Mouse (Mus musculus) lung, adult 2 months (tissue): Measurements from ENCODE around the gene Npl. TPM values are rescaled to one million over a fixed set of nuclear protein-coding genes. Genes with fewer than 3 reads are reported as not detected.
A peak's percentile ranks its signal among the peaks of the same experiment; 100 is the strongest.
"Not testable (repeated sequence)": the region's sequence is repeated elsewhere in the genome, so short reads cannot be mapped to it uniquely, and the experiment has no call there.

Experiments
- DNase-seq: peaks from one replicate; pipeline ENCODE4 v3.0.0; 2022
- H3K4me1 ChIP-seq: fragments of 200-500 bp; 2 replicates; pipeline ENCODE4 v1.6.1; 2011; ENCODE audit warnings: low read length; ENCODE audit not compliant: control insufficient read depth, insufficient read depth
- H3K4me3 ChIP-seq: fragments of 200-500 bp; replicated peaks from 2 replicates; pipeline ENCODE3; 2011; ENCODE audit warnings: low read depth, mild to moderate bottlenecking, control low read depth, low read length; ENCODE audit errors: extremely low read depth
- CTCF ChIP-seq: fragments of 200-500 bp; IDR thresholded peaks from 2 replicates; pipeline ENCODE4 v1.5.1; 2011; ENCODE audit warnings: mild to moderate bottlenecking, low read length, control low read depth; ENCODE audit not compliant: insufficient read depth
- POLR2A ChIP-seq: fragments of 200-500 bp; IDR thresholded peaks from 2 replicates; pipeline ENCODE4 v1.6.1; 2011; ENCODE audit warnings: low read depth, mild to moderate bottlenecking, control low read depth, low read length, borderline replicate concordance; ENCODE audit errors: extremely low read depth
- WGBS: fragments of 180-500 bp; shearing (Covaris S2); methylation state at CpG from one replicate; pipeline ENCODE4 v1.1.7; 2018; 5-methylcytosine and 5-hydroxymethylcytosine counted together
- polyA plus RNA-seq: library from polyadenylated mRNA; depleted of rRNA; stranded (reverse); fragments of >200 nt; gene quantifications from 2 replicates; pipeline ENCODE4 v1.2.3, GENCODE M21; 2012

Gene Npl
- polyA plus RNA-seq, 1 experiment: 1.1 TPM

DNA sequence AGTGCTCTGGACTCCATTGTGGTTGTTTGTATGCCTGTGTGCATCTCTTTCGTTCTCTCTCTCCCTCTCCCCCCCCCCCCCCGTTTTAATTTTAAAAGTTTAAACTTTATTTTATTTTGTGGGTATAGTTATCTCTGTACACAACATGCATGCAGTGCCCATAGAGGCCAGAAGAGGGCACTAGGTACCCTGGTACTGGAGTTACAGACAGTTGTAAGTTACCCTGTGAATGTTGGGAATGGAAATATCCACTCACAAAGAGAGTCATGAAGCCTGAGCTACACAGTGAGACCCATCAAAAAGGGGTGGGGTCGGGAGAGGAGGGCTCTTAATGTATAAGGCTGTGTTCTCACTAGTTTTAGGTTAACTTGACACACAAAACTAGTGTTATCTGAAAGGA, 969 bp upstream of the Npl start:
- TF ChIP-seq POLR2A (no peak), CTCF (0 out of 2 replicates have a peak, but pooled peaks have one; percentile 20)
- Histone ChIP-seq H3K4me1 (no peaks in the 10 kb centered on the region), H3K4me3 (no peak overlapping the region)
- peak; percentile 38 for DNase-seq
- 26% methylated on average over 3 of the region's 3 CpGs for WGBS

DNA sequence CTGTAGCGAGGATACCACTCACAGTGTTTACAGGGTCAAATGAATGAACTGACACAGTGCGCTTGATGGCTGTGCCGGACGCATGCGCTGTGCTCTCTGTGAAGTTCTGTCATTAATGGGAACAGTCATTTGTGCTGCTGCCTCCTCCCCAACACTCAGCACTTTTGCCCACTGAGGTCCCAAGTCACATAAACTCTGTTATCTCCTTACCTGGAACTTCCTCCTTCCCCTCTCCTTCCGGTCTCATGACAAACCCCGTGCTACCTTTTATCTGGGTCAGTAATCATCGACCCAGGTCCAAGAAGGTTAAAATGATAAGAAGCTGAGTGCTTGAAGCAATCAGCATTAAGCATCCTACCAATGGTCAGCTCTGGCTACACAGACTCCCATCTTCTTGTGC, 2.3 kb downstream of the Npl start:
- Histone ChIP-seq H3K4me1 (no peaks in the 10 kb centered on the region), H3K4me3 (no peak overlapping the region)
- TF ChIP-seq CTCF: no peak
- TF ChIP-seq POLR2A: no peak
- DNase-seq: no peak
- 64% methylated on average over 8 of the region's 8 CpGs for WGBS

DNA sequence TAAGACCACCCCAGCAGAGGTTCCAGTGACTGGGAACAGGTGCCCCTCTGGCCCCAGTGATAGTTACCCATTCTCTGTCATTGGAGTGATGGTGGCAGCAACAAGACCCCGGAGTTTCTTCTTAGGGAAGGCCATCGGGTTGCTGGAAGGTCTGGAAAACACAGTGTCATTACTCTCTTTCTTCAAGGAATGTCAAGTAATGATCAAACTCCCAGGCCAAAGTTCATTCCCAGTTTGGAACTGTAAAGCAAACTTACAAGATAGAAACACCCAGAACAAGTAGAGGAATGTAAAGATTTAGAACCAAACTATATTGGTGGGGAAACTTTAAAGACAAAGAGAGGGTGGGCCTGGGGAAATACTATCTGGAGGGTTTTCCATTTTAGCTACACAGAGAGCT, 4.6 kb downstream of the Npl start:
- no peak for DNase-seq
- H3K4me3 ChIP-seq: no peak overlapping the region
- no peak for TF ChIP-seq CTCF
- TF ChIP-seq POLR2A: no peak
- 78% methylated on average over 2 of the region's 2 CpGs for WGBS
- no peaks in the 10 kb centered on the region for H3K4me1 ChIP-seq

- 26% methylated on average over 7 of the region's 7 CpGs for WGBS
- no peak for DNase-seq
- no peak for TF ChIP-seq POLR2A
- no peak for TF ChIP-seq CTCF
- Histone ChIP-seq H3K4me1 (no peaks in the 10 kb centered on the region), H3K4me3 (no peak overlapping the region)
Observed at GRCm38 (mm10) chr1:153542726-153543320, 7.0 kb downstream of the Npl start.

DNA sequence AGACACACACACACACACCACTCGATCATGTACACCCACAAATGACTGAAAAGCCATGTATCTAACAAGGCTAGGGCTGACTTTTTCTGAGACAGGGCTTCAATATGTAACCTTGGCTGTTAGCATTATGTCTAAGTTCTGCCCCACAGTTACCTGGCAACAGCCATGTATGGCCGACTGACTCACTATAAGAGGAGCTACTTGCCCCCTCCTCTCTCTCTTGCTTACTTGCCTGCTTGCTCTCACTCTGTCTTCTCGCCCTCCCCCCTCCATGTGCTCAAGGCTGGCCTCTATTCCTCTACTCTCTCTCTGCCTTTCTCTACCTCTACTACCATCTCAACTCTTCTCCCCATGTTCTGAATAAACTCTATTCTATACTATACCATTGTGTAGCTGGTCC, 9.1 kb downstream of the Npl start:
- no peaks in the 10 kb centered on the region for H3K4me1 ChIP-seq
- no peak overlapping the region for H3K4me3 ChIP-seq
- no peak for TF ChIP-seq POLR2A
- TF ChIP-seq CTCF: no peak
- DNase-seq: no peak
- WGBS: 67% methylated on average over 3 of the region's 3 CpGs

DNA sequence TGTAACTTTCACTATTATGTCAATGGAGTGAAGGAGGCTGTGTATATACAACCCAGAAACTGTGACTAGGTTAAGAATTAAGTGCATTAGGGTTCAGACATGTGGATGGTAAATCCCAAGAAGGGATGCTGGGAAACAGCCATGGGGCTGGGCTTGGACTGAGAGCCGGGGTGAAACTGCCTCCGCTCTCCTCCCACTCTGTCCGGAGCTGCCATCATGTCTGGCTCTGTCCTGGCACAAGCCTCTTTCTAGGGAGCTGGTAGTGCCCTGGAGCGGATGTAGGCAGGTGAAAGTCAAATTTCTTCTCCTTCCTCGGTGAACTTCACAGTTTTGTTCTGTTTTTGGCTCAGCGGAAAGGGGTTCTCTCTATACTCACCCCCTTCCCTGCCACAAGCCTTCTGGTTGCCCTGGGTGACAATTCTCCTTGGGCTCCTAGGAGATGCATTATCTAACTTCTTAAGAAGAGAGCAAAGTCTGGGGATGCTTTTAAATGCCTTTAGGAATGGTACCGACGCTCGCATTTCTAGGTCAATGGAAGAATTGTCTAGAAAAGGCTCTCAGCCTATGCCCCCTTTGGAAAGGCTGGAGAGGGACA, 10.0 kb downstream of the Npl start:
- Histone ChIP-seq H3K4me3 (no peak overlapping the region), H3K4me1 (no peaks in the 10 kb centered on the region)
- DNase-seq: no peak
- WGBS: 80% methylated on average over 9 of the region's 9 CpGs
- TF ChIP-seq CTCF (no peak), POLR2A (no peak)

DNA sequence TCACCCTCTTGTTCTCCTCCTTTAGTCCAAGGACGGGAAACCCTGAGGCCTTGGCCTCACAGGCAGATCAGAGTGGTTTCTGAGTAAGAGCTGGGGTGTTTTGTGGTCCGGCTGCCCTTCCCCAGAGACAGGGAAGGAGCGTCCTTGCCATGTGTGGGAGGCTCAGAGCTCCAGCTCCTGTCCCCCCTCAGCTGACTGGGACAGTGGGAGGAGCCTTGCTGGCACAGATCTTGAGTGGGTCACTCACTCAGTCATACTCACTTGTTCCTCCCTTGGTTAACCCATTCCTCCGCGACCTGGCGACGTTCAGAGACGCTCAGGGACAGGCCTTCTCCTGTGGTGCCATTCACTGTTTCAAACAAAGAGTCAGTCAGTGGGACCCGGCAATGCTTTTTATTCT, 14.2 kb downstream of the Npl start:
- no peaks in the 10 kb centered on the region for H3K4me1 ChIP-seq
- TF ChIP-seq POLR2A (no peak), CTCF (no peak)
- no peak overlapping the region for H3K4me3 ChIP-seq
- 72% methylated on average over 9 of the region's 9 CpGs for WGBS
- DNase-seq: no peak

DNA sequence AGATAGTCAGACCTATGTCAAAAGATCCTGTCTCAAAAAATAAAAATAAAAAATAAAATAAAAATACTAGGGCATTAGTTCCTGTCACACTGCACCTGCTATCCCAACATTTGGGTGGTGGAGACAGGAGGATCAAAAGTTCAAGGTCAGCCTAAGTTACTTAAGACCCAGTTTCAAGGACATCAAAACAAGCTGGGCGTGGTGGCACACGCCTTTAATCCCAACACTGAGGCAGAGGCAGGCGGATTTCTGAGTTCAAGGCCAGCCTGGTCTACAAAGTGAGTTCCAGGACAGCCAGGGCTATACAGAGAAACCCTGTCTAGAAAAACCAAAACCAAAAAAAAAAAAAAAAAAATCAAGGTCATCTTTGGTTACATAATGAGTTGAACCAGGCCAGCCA, 16.9 kb downstream of the Npl start:
- not testable (repeated sequence) for H3K4me1 ChIP-seq, DNase-seq, H3K4me3 ChIP-seq
- WGBS: 89% methylated on average over 3 of the region's 3 CpGs

DNA sequence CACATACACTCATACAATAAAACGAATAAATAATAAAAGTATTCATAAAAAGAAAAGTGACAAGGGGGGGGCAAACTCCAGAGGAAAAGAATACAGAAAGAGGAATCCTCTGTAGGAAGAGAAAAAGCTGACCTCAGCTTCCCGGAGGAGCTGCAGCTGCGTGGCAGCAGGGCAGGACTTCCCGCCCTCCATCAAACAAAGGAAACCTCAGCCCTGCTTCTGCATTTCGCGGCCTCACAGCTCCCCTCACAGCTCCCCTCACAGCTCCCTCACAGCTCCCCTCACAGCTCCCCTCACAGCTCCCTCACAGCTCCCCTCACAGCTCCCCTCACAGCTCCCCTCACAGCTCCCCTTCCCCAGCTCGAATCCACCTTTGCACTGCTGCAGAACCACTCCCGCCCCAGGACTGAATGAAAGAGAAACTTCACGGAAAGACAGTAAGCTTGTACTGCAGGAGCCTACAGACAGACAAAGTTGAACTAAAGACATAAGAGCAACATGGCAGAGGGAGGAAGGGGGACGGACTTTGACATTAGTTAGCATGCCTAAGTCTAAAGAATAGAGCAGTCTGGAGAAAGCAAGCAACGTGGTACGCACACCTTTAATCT, 17.5 kb downstream of the Npl start:
- no peak for TF ChIP-seq CTCF
- TF ChIP-seq POLR2A: no peak
- no peaks in the 10 kb centered on the region for H3K4me1 ChIP-seq
- no peak overlapping the region for H3K4me3 ChIP-seq
- WGBS: 20% methylated on average over 12 of the region's 12 CpGs
- no peak for DNase-seq

DNA sequence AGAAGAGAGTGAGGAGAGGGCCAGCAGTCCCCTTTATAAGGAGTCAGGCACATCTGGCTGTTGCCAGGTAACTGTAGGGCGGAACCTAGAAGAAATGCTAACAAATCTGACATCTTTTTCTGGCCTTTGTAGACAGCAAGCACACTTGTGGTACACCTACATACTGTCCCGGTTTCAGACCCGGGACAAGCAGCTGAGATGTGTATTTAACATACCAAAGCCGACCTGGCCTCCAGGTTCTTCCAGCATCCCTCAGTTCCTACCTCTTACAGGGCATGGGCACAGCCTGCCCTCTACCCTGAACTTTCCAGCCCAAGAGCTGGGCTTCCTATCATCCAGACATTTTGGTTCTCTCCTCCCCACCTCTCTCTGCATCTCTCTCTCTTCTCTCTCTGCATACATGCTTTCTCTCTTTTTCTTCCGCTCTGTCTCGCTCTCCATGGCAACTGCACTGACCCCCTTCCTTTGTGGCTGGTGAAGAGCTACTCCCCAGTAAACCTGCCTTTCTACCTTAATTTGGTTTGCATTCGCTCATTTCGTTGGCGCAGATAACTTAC, 18.1 kb downstream of the Npl start:
- WGBS: 31% methylated on average over 9 of the region's 9 CpGs
- H3K4me1 ChIP-seq: no peaks in the 10 kb centered on the region
- H3K4me3 ChIP-seq: no peak overlapping the region
- no peak for DNase-seq
- no peak for TF ChIP-seq CTCF
- no peak for TF ChIP-seq POLR2A
